Mouse (Mus musculus): ENCODE measurements around the gene Sln.

DNA sequence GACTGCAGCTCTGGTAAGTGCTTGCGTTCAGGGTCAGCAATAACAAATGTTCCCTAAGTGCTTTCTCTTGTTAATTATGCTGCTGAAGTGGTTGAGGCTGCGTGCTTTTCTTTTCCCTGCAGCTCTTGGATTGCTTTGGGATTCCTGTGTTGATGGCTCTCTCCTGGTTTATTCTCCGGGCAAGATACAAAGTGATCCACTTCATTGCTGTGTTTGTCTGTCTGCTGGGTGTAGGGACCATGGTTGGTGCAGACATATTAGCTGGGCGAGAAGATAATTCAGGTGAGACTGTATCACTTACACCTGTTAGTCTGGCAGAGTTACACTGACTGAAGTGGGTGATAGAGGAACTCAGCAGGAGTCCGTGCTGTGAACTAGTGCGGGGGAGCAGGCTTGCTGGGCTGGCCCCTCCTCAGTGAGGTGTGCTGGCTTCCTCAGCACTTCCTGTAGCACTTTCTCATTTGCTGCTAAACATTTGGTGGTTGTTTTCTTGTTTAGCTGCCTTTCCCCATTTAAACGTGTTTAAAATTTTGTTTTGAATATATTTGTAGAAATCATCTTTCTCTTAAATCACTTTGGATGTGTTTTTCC is 43.4 kb upstream of the Sln start:
- TF ChIP-seq CTCF (IDR thresholded peaks at IDR 0.05; ENCODE audit: extremely low read depth, insufficient read depth, low read length) = no peak
- TF ChIP-seq POLR2A (IDR thresholded peaks at IDR 0.05; ENCODE audit: extremely low read depth, insufficient read depth, low read length) = no peak

Data from cortical plate, adult 2 months (tissue).